Mouse (Mus musculus) G1E (cell line): ENCODE data around the gene Aasdh. TPM values are rescaled to one million over a fixed set of nuclear protein-coding genes. Genes with fewer than 3 reads are reported as not detected.

ENCODE experiments used
- ATAC-seq: 2 replicates; pipeline ENCODE4 v1.8.0; 2016; ENCODE audit warnings: mild to moderate bottlenecking; ENCODE audit not compliant: insufficient number of reproducible peaks, poor library complexity, low FRiP score, severe bottlenecking; ENCODE audit errors: extremely low read depth
- DNase-seq: peaks from one replicate; pipeline ENCODE4 v3.0.0; 2012; ENCODE audit warnings: low spot score
- H3K27me3 ChIP-seq: 2 replicates; pipeline ENCODE4 v1.6.1; 2012; ENCODE audit warnings: mild to moderate bottlenecking, low read length, inconsistent platforms; ENCODE audit not compliant: insufficient read depth
- H3K36me3 ChIP-seq: replicated peaks from 2 replicates; pipeline ENCODE3; 2012; ENCODE audit warnings: mild to moderate bottlenecking, inconsistent platforms
- H3K4me1 ChIP-seq: 2 replicates; pipeline ENCODE4 v1.6.1; 2012; ENCODE audit warnings: low read depth, low read length, inconsistent platforms, mixed read lengths; ENCODE audit not compliant: insufficient read depth
- H3K4me3 ChIP-seq: 2 replicates; pipeline ENCODE4 v1.5.1; 2012; ENCODE audit warnings: low read depth, mild to moderate bottlenecking, inconsistent platforms, low read length, moderate library complexity, mixed read lengths
- H3K9me3 ChIP-seq: replicated peaks from 2 replicates; pipeline ENCODE4 v1.6.1; 2012; ENCODE audit warnings: inconsistent platforms
- CTCF ChIP-seq: IDR thresholded peaks from 2 replicates; pipeline ENCODE4 v1.5.1; 2012; ENCODE audit warnings: low read depth, low read length, inconsistent platforms, mixed read lengths
- GATA1 ChIP-seq: IDR thresholded peaks from 2 replicates; pipeline ENCODE4 v1.6.1; 2012; ENCODE audit warnings: borderline replicate concordance, low read length, inconsistent platforms, mixed read lengths
- GATA2 ChIP-seq: IDR thresholded peaks from 2 replicates; pipeline ENCODE4 v1.6.1; 2012; ENCODE audit warnings: low read depth, low read length, inconsistent platforms, borderline replicate concordance
- POLR2AphosphoS5 ChIP-seq: IDR thresholded peaks from 2 replicates; pipeline ENCODE4 v1.6.1; 2012; ENCODE audit warnings: low read depth, low read length, inconsistent platforms; ENCODE audit not compliant: insufficient replicate concordance
- TAL1 ChIP-seq: conservative IDR thresholded peaks from 2 replicates; pipeline ENCODE4 v1.6.1; 2012; ENCODE audit warnings: low read depth, low read length, inconsistent platforms, mixed read lengths
- polyA plus RNA-seq: library from polyadenylated mRNA; stranded (reverse); fragments of >175 nt; gene quantifications from 2 replicates; pipeline ENCODE4 v1.2.3, GENCODE M21; 2012
- total RNA-seq, 2 experiments: library from RNA; stranded (forward) in 1 of 2; stranded (reverse) in 1 of 2; fragments of 200-1000 nt in 1 of 2; fragments of >200 nt in 1 of 2; fragmentation: Nextera tagmentation in 1 of 2; gene quantifications; 2 replicates each; pipeline ENCODE4 v1.2.3; 2014 to 2017

Aasdh gene
- total and polyA plus RNA-seq, 3 experiments: 4.8 to 62.1 (median 39.2) TPM

DNA sequence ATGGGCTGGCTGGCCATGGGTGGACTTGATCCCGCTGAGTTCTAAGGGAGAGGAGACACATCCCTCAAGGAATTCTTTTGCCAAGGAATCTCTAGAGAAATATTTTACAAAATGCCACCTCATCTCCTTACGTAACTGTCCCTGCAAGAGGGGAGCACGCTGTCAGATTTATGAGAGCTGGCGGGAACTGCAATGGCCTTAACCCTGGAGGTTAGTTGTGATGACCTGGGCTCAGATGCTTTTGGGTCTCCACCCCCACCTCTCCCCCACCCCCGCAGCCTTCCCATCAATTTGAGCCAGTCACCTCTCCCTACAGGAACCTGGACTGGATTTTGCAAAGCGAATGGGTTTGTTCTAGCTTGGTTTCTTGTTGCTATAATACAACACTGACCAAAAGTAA is 58.2 kb downstream of the Aasdh start:
- H3K9me3 ChIP-seq: no peaks in the 10 kb centered on the region
- no peak overlapping the region for H3K4me3 ChIP-seq
- no peak for DNase-seq
- H3K4me1 ChIP-seq: peaks cover under 1% of the 10 kb centered on the region; the same call in 1 of the 2 replicates
- ATAC-seq: no peak
- TF ChIP-seq CTCF: no peak
- no peak for TF ChIP-seq POLR2AphosphoS5
- no peak for TF ChIP-seq GATA1
- TF ChIP-seq TAL1: no peak
- no peak for TF ChIP-seq GATA2
- H3K36me3 ChIP-seq: peaks cover 83% of the 10 kb centered on the region
- H3K27me3 ChIP-seq: no peaks in the 10 kb centered on the region

DNA sequence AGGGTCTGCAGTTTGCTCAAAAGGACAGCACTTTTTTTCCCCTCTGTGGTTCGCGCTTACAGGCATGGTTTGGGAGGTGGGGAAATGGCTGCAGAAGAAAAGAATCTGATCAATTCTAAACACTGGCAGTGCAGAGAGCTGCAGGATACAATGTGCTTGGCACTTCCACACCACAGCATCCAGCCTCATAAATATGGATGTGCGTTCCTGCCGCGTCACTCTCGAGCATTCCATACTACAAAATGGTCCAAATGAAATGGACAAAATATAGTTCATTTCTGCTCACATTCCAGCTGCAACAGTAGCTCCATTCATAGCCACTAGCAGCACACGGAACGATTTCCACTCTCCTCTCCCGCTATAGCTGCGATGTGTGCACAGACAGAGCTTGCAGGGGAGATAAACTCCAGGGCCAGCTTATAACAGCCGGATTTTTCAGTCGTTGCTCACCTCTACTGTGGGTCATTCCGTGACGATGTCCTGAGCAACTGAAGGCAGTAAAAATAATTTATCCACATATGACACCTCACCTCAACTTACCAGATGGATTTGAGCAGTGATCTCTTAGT is 60.6 kb downstream of the Aasdh start:
- DNase-seq: no peak
- Histone ChIP-seq H3K9me3 (no peaks in the 10 kb centered on the region), H3K4me3 (no peak overlapping the region), H3K4me1 (peaks cover 4% of the 10 kb centered on the region; the same call in 1 of the 2 replicates), H3K27me3 (no peaks in the 10 kb centered on the region), H3K36me3 (peaks cover 86% of the 10 kb centered on the region)
- no peak for ATAC-seq
- no peak for TF ChIP-seq POLR2AphosphoS5
- no peak for TF ChIP-seq TAL1
- TF ChIP-seq GATA1: no peak
- no peak for TF ChIP-seq GATA2
- TF ChIP-seq CTCF: no peak

GRCm38 (mm10) chr5:76843851-76844419 is 61.4 kb downstream of the Aasdh start:
- Histone ChIP-seq H3K9me3 (no peaks in the 10 kb centered on the region), H3K4me1 (peaks cover 4% of the 10 kb centered on the region; the same call in 1 of the 2 replicates), H3K27me3 (no peaks in the 10 kb centered on the region), H3K4me3 (no peak overlapping the region), H3K36me3 (peaks cover 88% of the 10 kb centered on the region)
- no peak for TF ChIP-seq POLR2AphosphoS5
- TF ChIP-seq CTCF: no peak
- TF ChIP-seq TAL1: no peak
- no peak for TF ChIP-seq GATA2
- no peak for TF ChIP-seq GATA1
- ATAC-seq (no peak), DNase-seq (no peak)

DNA sequence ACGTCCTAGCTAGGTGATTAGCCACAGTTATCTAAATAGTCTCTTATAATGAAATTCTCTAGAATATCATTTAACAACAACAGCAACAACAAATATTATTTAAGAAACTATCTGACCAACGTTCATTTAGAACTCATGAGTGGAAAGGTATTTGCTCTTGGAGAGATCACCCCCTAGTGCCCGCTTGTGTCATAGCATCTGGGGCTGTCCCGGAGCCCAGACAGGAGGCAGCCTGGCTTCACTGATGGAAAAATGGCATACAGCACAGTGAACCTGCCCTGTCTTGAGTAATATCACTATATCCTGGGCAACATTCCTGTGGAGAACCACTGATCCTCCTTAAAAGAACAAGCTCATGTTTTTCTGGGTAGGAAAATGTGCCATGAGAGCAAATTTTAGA is 61.9 kb downstream of the Aasdh start:
- ATAC-seq (peak; percentile 54; the same call in 1 of the 2 replicates), DNase-seq (peak; percentile 37)
- no peak overlapping the region for H3K4me3 ChIP-seq
- TF ChIP-seq GATA2 (no peak), GATA1 (no peak), CTCF (peak; percentile 59), TAL1 (no peak)
- H3K4me1 ChIP-seq: peaks cover 4% of the 10 kb centered on the region; the same call in 1 of the 2 replicates
- H3K27me3 ChIP-seq: no peaks in the 10 kb centered on the region
- peaks cover 85% of the 10 kb centered on the region for H3K36me3 ChIP-seq
- H3K9me3 ChIP-seq: no peaks in the 10 kb centered on the region

- H3K27me3 ChIP-seq: no peaks in the 10 kb centered on the region
- no peak for ATAC-seq
- no peak overlapping the region for H3K4me3 ChIP-seq
- H3K4me1 ChIP-seq: peaks cover 4% of the 10 kb centered on the region; the same call in 1 of the 2 replicates
- peaks cover 76% of the 10 kb centered on the region for H3K36me3 ChIP-seq
- no peak for DNase-seq
- TF ChIP-seq GATA1: no peak
- no peak for TF ChIP-seq POLR2AphosphoS5
- TF ChIP-seq TAL1: no peak
- no peak for TF ChIP-seq CTCF
- TF ChIP-seq GATA2: no peak
- H3K9me3 ChIP-seq: no peaks in the 10 kb centered on the region
Observed at GRCm38 (mm10) chr5:76841859-76842258, 63.5 kb downstream of the Aasdh start.

GRCm38 (mm10) chr5:76839786-76840185 is 65.5 kb downstream of the Aasdh start:
- H3K36me3 ChIP-seq: peaks cover 55% of the 10 kb centered on the region
- no peak overlapping the region for H3K4me3 ChIP-seq
- TF ChIP-seq GATA1: no peak
- TF ChIP-seq POLR2AphosphoS5: no peak
- TF ChIP-seq GATA2: no peak
- TF ChIP-seq CTCF: no peak
- no peak for TF ChIP-seq TAL1
- DNase-seq (no peak), ATAC-seq (no peak)
- peaks cover 4% of the 10 kb centered on the region; the same call in 1 of the 2 replicates for H3K4me1 ChIP-seq
- H3K9me3 ChIP-seq: no peaks in the 10 kb centered on the region
- no peaks in the 10 kb centered on the region for H3K27me3 ChIP-seq
